Mouse (Mus musculus): ENCODE data around the gene 9230112D13Rik. TPM values are rescaled to one million over a fixed set of nuclear protein-coding genes. Genes with fewer than 3 reads are reported as not detected.

9230112D13Rik gene
- polyA plus RNA-seq, 1 experiment from 2014 or later, result not detected

- Histone ChIP-seq H3K27ac (ENCODE audit: low read length) (no peak overlapping the region), H3K4me2 (ENCODE audit: low read length) (no peak overlapping the region), H3K4me1 (ENCODE audit: control insufficient read depth, insufficient read depth, low read length) (no peaks in the 10 kb centered on the region), H3K4me3 (ENCODE audit: low read depth, low read length) (no peak overlapping the region), H3K27me3 (ENCODE audit: control insufficient read depth, insufficient read depth, low read depth, low read length) (no peaks in the 10 kb centered on the region), H3K36me3 (ENCODE audit: control insufficient read depth, insufficient read depth, low read length) (no peaks in the 10 kb centered on the region), H3K9ac (ENCODE audit: low read depth, low read length) (no peak overlapping the region), H3K9me3 (replicated peaks; ENCODE audit: control insufficient read depth, low read length, poor library complexity, severe bottlenecking) (no peaks in the 10 kb centered on the region)
- 66% methylated on average over 4 of the region's 5 CpGs for WGBS
- no peak for ATAC-seq
These were observed 42.0 kb upstream of the 9230112D13Rik start for GRCm38 (mm10) chr14:34564646-34565045.

DNA sequence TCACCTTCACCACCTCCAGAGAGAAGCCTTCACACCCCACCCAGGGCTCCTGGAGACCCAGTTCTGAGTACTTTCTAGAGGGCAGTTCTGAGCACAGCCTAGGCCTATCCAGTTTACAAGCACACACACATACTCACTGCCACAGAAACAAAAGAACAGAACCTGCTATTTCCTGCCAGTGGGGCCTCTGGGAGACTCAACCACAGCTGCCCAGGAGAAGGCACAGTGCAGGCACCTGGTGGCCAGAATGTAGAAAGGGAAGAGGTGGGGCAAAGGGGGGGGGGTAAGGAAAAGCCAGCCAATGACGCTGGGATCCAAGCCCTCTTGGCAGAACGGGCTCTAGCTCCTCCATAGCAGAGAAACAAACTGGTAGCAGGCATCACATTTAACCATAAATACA lies 39.8 kb upstream of the 9230112D13Rik start:
- WGBS, result 36% methylated on average over 2 of the region's 2 CpGs
- no peaks in the 10 kb centered on the region for H3K4me1 ChIP-seq (ENCODE audit: control insufficient read depth, insufficient read depth, low read length)
- H3K9ac ChIP-seq (ENCODE audit: low read depth, low read length), result no peak overlapping the region
- H3K27me3 ChIP-seq (ENCODE audit: control insufficient read depth, insufficient read depth, low read depth, low read length), result no peaks in the 10 kb centered on the region
- no peak overlapping the region for H3K27ac ChIP-seq (ENCODE audit: low read length)
- H3K36me3 ChIP-seq (ENCODE audit: control insufficient read depth, insufficient read depth, low read length), result no peaks in the 10 kb centered on the region
- no peak for ATAC-seq
- H3K9me3 ChIP-seq (replicated peaks; ENCODE audit: control insufficient read depth, low read length, poor library complexity, severe bottlenecking), result no peaks in the 10 kb centered on the region
- H3K4me3 ChIP-seq (ENCODE audit: low read depth, low read length), result no peak overlapping the region
- no peak overlapping the region for H3K4me2 ChIP-seq (ENCODE audit: low read length)

GRCm38 (mm10) chr14:34561647-34562046 lies 39.0 kb upstream of the 9230112D13Rik start:
- no peak for ATAC-seq
- Histone ChIP-seq H3K4me2 (ENCODE audit: low read length) (no peak overlapping the region), H3K4me3 (ENCODE audit: low read depth, low read length) (no peak overlapping the region), H3K9me3 (replicated peaks; ENCODE audit: control insufficient read depth, low read length, poor library complexity, severe bottlenecking) (no peaks in the 10 kb centered on the region), H3K27me3 (ENCODE audit: control insufficient read depth, insufficient read depth, low read depth, low read length) (no peaks in the 10 kb centered on the region), H3K27ac (ENCODE audit: low read length) (no peak overlapping the region), H3K4me1 (ENCODE audit: control insufficient read depth, insufficient read depth, low read length) (no peaks in the 10 kb centered on the region), H3K9ac (ENCODE audit: low read depth, low read length) (no peak overlapping the region), H3K36me3 (ENCODE audit: control insufficient read depth, insufficient read depth, low read length) (no peaks in the 10 kb centered on the region)
- WGBS, result 88% methylated on average over 8 of the region's 8 CpGs

DNA sequence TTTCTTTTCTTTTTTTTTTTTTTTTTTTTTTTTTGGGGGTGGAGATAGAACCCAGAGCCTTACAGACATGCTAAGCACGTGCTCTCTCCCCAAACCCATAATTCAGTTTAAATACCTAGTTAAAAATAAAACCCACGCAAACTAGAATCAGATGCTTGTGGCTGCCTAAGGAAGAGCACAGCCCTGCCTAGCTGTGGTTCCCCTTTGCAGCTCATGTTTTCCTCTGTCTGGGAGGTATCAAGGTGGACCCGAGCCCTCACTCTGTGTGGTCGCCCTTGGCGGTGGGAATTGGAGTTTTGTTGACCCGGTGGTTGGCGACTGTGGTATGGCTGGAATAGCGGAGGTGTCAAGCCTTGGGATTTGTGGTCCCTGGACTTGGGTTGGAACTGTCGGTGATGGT lies 36.3 kb upstream of the 9230112D13Rik start:
- no peak for ATAC-seq
- 95% methylated on average over 9 of the region's 9 CpGs for WGBS
- no peak overlapping the region for H3K4me3 ChIP-seq (ENCODE audit: low read depth, low read length)

GRCm38 (mm10) chr14:34555211-34555610 lies 32.6 kb upstream of the 9230112D13Rik start:
- no peak overlapping the region for H3K9ac ChIP-seq (ENCODE audit: low read depth, low read length)
- no peak overlapping the region for H3K27ac ChIP-seq (ENCODE audit: low read length)
- H3K36me3 ChIP-seq (ENCODE audit: control insufficient read depth, insufficient read depth, low read length), result no peaks in the 10 kb centered on the region
- no peak overlapping the region for H3K4me3 ChIP-seq (ENCODE audit: low read depth, low read length)
- no peak overlapping the region for H3K4me2 ChIP-seq (ENCODE audit: low read length)
- WGBS, result 70% methylated on average over 13 of the region's 13 CpGs
- H3K9me3 ChIP-seq (replicated peaks; ENCODE audit: control insufficient read depth, low read length, poor library complexity, severe bottlenecking), result no peaks in the 10 kb centered on the region
- no peaks in the 10 kb centered on the region for H3K27me3 ChIP-seq (ENCODE audit: control insufficient read depth, insufficient read depth, low read depth, low read length)
- no peak for ATAC-seq
- no peaks in the 10 kb centered on the region for H3K4me1 ChIP-seq (ENCODE audit: control insufficient read depth, insufficient read depth, low read length)

More for the DNA sequence above, 36.3 kb upstream of the 9230112D13Rik start:
- Histone ChIP-seq H3K27me3 (ENCODE audit: control insufficient read depth, insufficient read depth, low read depth, low read length) (no peaks in the 10 kb centered on the region), H3K27ac (ENCODE audit: low read length) (no peak overlapping the region), H3K36me3 (ENCODE audit: control insufficient read depth, insufficient read depth, low read length) (no peaks in the 10 kb centered on the region), H3K9me3 (replicated peaks; ENCODE audit: control insufficient read depth, low read length, poor library complexity, severe bottlenecking) (no peaks in the 10 kb centered on the region), H3K4me1 (ENCODE audit: control insufficient read depth, insufficient read depth, low read length) (no peaks in the 10 kb centered on the region), H3K9ac (ENCODE audit: low read depth, low read length) (no peak overlapping the region), H3K4me2 (ENCODE audit: low read length) (no peak overlapping the region)

DNA sequence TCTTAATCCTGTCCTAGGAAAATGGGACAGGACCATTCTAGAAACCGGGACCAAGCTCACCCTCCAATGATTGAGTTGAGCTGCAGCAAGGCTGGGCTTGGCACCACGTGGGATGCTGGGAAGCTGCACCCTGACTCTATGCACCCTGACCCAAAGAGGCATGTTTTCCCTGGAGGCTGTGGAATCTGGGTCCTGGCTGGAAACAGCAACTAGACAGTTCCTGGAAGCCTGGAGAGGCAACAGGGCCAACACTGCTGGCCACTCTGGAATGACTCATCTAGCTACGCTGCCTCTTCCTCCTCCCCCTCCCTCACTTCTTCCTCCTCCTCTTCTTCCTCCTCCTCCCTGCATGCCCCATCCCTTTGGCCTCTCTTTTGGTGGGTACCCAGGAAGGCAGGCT lies 31.4 kb upstream of the 9230112D13Rik start:
- peaks cover 2% of the 10 kb centered on the region for H3K4me1 ChIP-seq (ENCODE audit: control insufficient read depth, insufficient read depth, low read length)
- no peak overlapping the region for H3K4me2 ChIP-seq (ENCODE audit: low read length)
- no peak overlapping the region for H3K9ac ChIP-seq (ENCODE audit: low read depth, low read length)
- no peaks in the 10 kb centered on the region for H3K36me3 ChIP-seq (ENCODE audit: control insufficient read depth, insufficient read depth, low read length)
- H3K4me3 ChIP-seq (ENCODE audit: low read depth, low read length), result no peak overlapping the region
- 74% methylated on average over 3 of the region's 3 CpGs for WGBS
- no peak overlapping the region for H3K27ac ChIP-seq (ENCODE audit: low read length)
- H3K27me3 ChIP-seq (ENCODE audit: control insufficient read depth, insufficient read depth, low read depth, low read length), result no peaks in the 10 kb centered on the region
- H3K9me3 ChIP-seq (replicated peaks; ENCODE audit: control insufficient read depth, low read length, poor library complexity, severe bottlenecking), result no peaks in the 10 kb centered on the region
- ATAC-seq, result no peak

DNA sequence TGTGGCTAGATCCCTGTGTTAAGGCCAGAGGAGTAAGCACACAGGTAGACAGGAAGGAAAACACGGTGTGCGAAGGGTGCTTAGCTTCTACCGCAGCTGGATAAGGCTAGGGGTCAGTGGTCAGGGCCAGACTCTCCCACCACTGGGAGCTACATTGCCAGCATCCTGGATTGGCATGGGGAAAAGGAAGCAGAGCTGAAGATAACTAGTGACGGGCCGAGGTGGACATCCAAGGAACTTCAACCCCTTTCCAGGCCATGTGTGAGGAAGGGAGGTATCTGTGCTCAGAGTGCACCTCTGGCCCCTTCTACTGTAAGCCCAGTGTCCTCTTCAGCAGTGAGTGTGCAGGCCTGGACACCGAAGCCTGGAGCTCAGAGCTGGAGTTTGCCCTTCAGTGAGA lies 30.9 kb upstream of the 9230112D13Rik start:
- Histone ChIP-seq H3K4me3 (ENCODE audit: low read depth, low read length) (no peak overlapping the region), H3K4me1 (ENCODE audit: control insufficient read depth, insufficient read depth, low read length) (peaks cover 2% of the 10 kb centered on the region), H3K4me2 (ENCODE audit: low read length) (no peak overlapping the region), H3K27ac (ENCODE audit: low read length) (no peak overlapping the region), H3K36me3 (ENCODE audit: control insufficient read depth, insufficient read depth, low read length) (no peaks in the 10 kb centered on the region), H3K9me3 (replicated peaks; ENCODE audit: control insufficient read depth, low read length, poor library complexity, severe bottlenecking) (no peaks in the 10 kb centered on the region), H3K9ac (ENCODE audit: low read depth, low read length) (no peak overlapping the region), H3K27me3 (ENCODE audit: control insufficient read depth, insufficient read depth, low read depth, low read length) (no peaks in the 10 kb centered on the region)
- WGBS, result 96% methylated on average over 6 of the region's 6 CpGs
- no peak for ATAC-seq

GRCm38 (mm10) chr14:34552226-34552625 lies 29.6 kb upstream of the 9230112D13Rik start:
- ATAC-seq, result no peak
- 93% methylated on average over 5 of the region's 5 CpGs for WGBS
- peaks cover 2% of the 10 kb centered on the region for H3K4me1 ChIP-seq (ENCODE audit: control insufficient read depth, insufficient read depth, low read length)

DNA sequence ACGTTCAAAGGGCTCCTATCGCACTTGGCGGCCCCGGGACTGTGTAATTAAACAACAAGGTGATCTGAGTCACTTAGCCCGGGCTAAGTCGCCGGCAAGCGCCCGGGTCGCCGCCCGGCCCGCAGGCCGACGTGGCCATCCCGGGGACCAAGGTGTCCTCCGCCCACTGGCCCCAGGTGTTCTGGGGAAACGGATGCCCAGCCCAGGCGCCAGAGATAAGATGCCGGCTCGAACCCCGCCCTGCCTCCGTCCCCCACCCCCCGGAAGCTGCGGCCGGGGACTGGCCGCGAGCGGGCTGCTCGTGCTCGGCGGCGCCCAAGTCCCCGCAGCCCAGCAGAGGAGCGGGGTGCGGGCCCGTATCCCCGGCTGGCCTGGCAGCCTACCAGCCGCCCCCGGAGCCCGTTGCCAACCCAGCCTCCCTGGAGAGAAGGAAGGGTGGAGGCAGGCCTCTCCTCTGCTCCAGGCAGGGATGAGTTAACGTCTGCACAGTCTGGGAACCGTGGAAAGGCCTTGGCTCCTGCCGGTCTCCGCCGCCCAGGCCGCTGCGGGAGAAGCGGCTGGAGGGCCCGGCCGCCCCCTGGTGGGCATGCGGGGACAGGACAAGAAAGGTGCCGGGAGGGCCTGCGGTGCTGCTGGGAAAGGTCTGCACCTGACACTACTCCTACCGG lies 26.5 kb upstream of the 9230112D13Rik start:
- Histone ChIP-seq H3K4me1 (ENCODE audit: control insufficient read depth, insufficient read depth, low read length) (peaks cover 2% of the 10 kb centered on the region), H3K9ac (ENCODE audit: low read depth, low read length) (peak overlapping the region; percentile 87), H3K4me2 (ENCODE audit: low read length) (peak overlapping the region; percentile 80), H3K27me3 (ENCODE audit: control insufficient read depth, insufficient read depth, low read depth, low read length) (no peaks in the 10 kb centered on the region), H3K27ac (ENCODE audit: low read length) (peak overlapping the region; percentile 88), H3K36me3 (ENCODE audit: control insufficient read depth, insufficient read depth, low read length) (no peaks in the 10 kb centered on the region), H3K4me3 (ENCODE audit: low read depth, low read length) (peak overlapping the region; percentile 75), H3K9me3 (replicated peaks; ENCODE audit: control insufficient read depth, low read length, poor library complexity, severe bottlenecking) (no peaks in the 10 kb centered on the region)
- peak; percentile 96 for ATAC-seq
- under 1% methylated on average over 46 of the region's 55 CpGs for WGBS

More at GRCm38 (mm10) chr14:34552226-34552625, 29.6 kb upstream of the 9230112D13Rik start:
- Histone ChIP-seq H3K27ac (ENCODE audit: low read length) (no peak overlapping the region), H3K9ac (ENCODE audit: low read depth, low read length) (no peak overlapping the region), H3K4me3 (ENCODE audit: low read depth, low read length) (no peak overlapping the region), H3K36me3 (ENCODE audit: control insufficient read depth, insufficient read depth, low read length) (no peaks in the 10 kb centered on the region), H3K4me2 (ENCODE audit: low read length) (no peak overlapping the region), H3K9me3 (replicated peaks; ENCODE audit: control insufficient read depth, low read length, poor library complexity, severe bottlenecking) (no peaks in the 10 kb centered on the region), H3K27me3 (ENCODE audit: control insufficient read depth, insufficient read depth, low read depth, low read length) (no peaks in the 10 kb centered on the region)

All from midbrain, embryonic 16.5 days (tissue).